Mouse (Mus musculus) erythroblast, embryonic 14.5 days (primary cell): ENCODE measurements at regions not wholly inside any gene's neighbourhood (a gene's known extent, or its start where the extent isn't known, plus 50 kb on each side); places are given as distances from the start of the nearest gene placed in this dataset.
"Not testable (repeated sequence)": the region's sequence is repeated elsewhere in the genome, so short reads cannot be mapped to it uniquely, and the experiment has no call there.

Experiments
- H3K27me3 ChIP-seq: 2 replicates; pipeline ENCODE4 v1.6.1; 2012; ENCODE audit warnings: inconsistent platforms; ENCODE audit not compliant: control insufficient read depth
- H3K36me3 ChIP-seq: 2 replicates; pipeline ENCODE4 v1.6.1; 2012; ENCODE audit warnings: mild to moderate bottlenecking, inconsistent platforms; ENCODE audit not compliant: control insufficient read depth
- H3K4me1 ChIP-seq: 2 replicates; pipeline ENCODE4 v1.6.1; 2012; ENCODE audit warnings: inconsistent platforms; ENCODE audit not compliant: control insufficient read depth
- H3K4me3 ChIP-seq: replicated peaks from 2 replicates; pipeline ENCODE3; 2012; ENCODE audit warnings: moderate library complexity, mild to moderate bottlenecking, inconsistent platforms
- H3K9me3 ChIP-seq: 2 replicates; pipeline ENCODE4 v1.6.1; 2012; ENCODE audit warnings: low read length, inconsistent platforms, mixed read lengths; ENCODE audit not compliant: control insufficient read depth
- GATA1 ChIP-seq: IDR thresholded peaks from 2 replicates; pipeline ENCODE4 v1.6.1; 2012; ENCODE audit warnings: low read length, inconsistent platforms, mixed read lengths
- TAL1 ChIP-seq: IDR thresholded peaks from 3 replicates; pipeline ENCODE4 v1.6.1; 2012; ENCODE audit warnings: low read length, inconsistent platforms, mixed read lengths

DNA sequence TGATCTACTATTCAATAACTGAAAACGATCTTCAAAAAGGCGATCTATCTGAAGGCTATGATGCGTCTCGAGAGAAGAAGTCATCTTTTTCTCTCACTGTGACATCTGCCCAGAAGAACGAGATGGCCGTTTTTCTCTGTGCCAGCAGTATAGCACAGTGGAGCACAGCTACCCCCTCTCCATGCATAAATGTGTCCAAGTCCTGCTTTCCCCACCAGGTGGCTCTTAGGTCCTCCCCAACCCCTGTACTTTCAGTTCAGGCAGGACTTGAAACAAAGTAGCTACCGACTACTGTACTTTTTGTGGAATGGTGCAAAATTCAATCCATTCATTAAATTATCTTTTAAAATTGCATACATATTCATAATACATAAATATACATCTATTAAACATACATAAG is 123.2 kb upstream of the Try4 start:
- TF ChIP-seq GATA1 (no peak), TAL1 (no peak)
- Histone ChIP-seq H3K27me3 (no peaks in the 10 kb centered on the region), H3K4me3 (no peak overlapping the region), H3K4me1 (peaks cover 37% of the 10 kb centered on the region), H3K36me3 (no peaks in the 10 kb centered on the region), H3K9me3 (no peaks in the 10 kb centered on the region)

DNA sequence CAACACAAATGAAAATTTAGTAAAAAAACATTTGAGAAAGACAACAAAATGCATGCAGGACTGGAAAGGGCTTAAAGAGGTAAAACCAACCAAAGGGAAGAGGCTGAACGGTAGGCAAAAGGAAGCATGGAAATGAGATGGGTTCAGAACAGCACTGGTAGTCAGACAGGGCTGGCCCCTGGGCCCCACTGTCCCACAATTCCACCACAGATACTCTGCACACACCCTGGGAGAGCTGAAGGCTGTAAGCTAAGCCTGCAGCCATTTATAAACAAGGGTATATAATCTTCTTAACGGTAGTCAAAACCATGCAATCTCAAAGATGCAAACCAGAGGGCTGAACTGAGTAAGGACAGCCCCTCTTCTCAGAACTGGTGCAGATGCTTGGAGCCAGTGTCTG is 124.0 kb upstream of the Try4 start:
- peaks cover 37% of the 10 kb centered on the region for H3K4me1 ChIP-seq
- no peak for TF ChIP-seq TAL1
- no peak for TF ChIP-seq GATA1
- no peaks in the 10 kb centered on the region for H3K27me3 ChIP-seq
- no peaks in the 10 kb centered on the region for H3K9me3 ChIP-seq
- H3K36me3 ChIP-seq: no peaks in the 10 kb centered on the region
- no peak overlapping the region for H3K4me3 ChIP-seq

DNA sequence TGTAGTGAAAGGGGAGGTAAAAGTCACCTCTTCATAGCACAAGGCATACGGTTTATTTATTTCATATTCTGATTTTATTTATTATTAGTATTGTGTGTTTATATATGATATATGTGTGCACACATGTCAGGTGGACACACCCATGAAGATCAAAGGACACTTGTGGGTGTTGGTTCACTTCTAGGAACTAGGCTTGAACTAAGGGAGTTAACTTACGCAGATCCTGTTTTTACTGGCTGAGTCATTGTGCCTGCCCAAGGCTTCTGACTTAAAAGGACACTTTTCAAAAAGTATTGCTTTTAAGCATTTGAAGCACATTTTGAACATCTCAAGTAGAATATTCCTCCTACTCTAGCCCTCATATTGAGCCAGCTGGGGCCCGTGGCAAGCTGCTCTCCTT is 124.9 kb upstream of the Try4 start:
- Histone ChIP-seq H3K4me1 (peaks cover 37% of the 10 kb centered on the region), H3K4me3 (no peak overlapping the region), H3K9me3 (no peaks in the 10 kb centered on the region), H3K27me3 (no peaks in the 10 kb centered on the region), H3K36me3 (no peaks in the 10 kb centered on the region)
- TF ChIP-seq TAL1: no peak
- TF ChIP-seq GATA1: no peak

DNA sequence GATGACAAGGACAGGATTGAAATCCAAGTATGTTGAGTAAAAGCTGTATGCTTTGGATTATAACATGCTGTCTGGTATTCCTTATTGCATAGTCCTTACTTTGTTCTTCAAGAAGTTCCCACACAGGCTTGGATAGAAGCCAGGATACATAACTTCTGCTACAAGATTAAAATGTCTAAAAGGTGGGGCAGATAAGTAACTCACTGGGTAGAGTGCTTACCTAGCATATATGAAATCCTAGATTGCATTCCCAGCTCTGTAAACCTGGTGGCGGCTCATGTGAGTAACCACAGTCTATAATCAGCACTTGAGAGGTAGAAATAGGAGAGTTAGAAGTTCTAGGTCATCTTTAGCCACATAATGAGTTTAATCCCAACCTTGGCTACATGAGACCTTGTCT is 126.0 kb upstream of the Try4 start:
- peaks cover 37% of the 10 kb centered on the region for H3K4me1 ChIP-seq
- H3K27me3 ChIP-seq: no peaks in the 10 kb centered on the region
- H3K9me3 ChIP-seq: no peaks in the 10 kb centered on the region
- no peaks in the 10 kb centered on the region for H3K36me3 ChIP-seq
- no peak for TF ChIP-seq GATA1
- TF ChIP-seq TAL1: no peak
- no peak overlapping the region for H3K4me3 ChIP-seq

DNA sequence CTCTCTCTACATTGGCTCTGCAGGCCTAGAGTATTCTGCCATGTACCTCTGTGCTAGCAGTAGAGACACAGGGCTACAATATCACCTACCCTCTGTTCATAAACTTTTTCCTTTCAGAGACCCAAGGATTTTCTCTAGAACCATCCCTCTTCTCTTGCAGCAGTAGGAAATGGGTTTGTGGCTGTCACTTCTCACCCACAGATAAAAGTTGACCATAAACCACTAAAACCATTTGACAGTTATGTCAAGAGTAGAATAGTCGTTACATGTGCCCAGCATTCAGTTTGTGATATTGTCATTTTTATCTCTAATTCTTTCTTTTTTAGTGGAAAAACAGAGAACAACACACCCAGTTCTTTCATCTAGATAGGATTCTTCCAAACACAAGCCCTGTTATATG is 128.2 kb upstream of the 2210010C04Rik start:
- no peaks in the 10 kb centered on the region for H3K27me3 ChIP-seq
- no peak overlapping the region for H3K4me3 ChIP-seq
- H3K9me3 ChIP-seq: no peaks in the 10 kb centered on the region
- no peaks in the 10 kb centered on the region for H3K4me1 ChIP-seq
- no peaks in the 10 kb centered on the region for H3K36me3 ChIP-seq
- TF ChIP-seq GATA1 (no peak), TAL1 (no peak)

DNA sequence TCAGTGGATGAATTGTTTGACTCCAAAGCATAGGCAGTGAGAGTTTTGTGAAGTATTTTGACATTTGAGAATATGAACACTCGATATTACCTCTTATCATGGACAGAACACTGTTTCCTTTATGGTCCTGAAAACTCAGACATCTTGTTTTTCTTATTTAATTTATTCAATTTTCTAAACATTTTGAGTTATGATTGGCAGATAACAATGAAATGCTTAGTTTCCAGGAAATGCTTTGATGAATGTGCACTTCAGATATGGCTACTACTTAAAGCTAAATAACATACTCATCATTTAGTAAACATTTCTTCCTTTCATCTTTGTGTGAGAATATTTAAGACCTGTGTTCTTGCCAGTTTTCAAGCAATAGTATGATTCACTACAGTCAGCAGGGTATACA is 126.4 kb upstream of the 2210010C04Rik start:
- no peaks in the 10 kb centered on the region for H3K4me1 ChIP-seq
- H3K4me3 ChIP-seq: no peak overlapping the region
- TF ChIP-seq GATA1 (no peak), TAL1 (no peak)
- no peaks in the 10 kb centered on the region for H3K36me3 ChIP-seq
- no peaks in the 10 kb centered on the region for H3K9me3 ChIP-seq
- no peaks in the 10 kb centered on the region for H3K27me3 ChIP-seq

DNA sequence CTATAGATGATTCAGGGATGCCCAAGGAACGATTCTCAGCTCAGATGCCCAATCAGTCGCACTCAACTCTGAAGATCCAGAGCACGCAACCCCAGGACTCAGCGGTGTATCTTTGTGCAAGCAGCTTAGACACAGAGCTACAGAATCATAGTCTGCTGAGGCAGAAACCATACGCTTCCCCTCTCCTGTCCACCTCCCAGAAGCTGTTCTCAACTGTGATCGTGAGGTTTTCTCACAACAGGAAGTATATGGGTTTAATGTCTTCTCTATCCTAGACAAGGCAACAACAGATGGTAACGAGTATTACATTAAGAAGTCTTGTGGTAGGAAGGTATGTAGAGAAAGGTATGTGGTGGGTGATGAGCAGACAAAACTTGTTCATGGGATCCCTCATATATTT is 116.8 kb upstream of the 2210010C04Rik start:
- H3K36me3 ChIP-seq: no peaks in the 10 kb centered on the region
- peaks cover 2% of the 10 kb centered on the region for H3K4me1 ChIP-seq
- TF ChIP-seq TAL1: no peak
- no peak for TF ChIP-seq GATA1
- no peaks in the 10 kb centered on the region for H3K9me3 ChIP-seq
- no peak overlapping the region for H3K4me3 ChIP-seq
- H3K27me3 ChIP-seq: no peaks in the 10 kb centered on the region

DNA sequence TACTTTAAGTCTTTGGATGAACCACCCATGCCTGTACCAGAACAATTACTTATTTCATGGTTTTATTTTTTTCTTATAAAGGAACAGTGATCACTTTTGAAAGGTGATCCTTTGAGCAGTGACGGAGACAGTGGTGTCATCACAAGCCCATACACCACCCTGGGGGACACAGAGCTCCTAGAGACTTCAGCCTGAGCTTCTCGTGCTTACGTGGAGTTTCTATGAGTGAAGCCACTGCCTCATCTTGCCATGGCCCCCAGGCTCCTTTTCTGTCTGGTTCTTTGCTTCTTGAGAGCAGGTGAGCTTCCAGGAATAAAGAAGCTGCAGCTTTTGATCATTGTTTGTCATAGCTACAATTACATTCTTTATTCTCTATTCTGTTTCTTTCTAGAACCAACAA is 116.2 kb upstream of the 2210010C04Rik start:
- Histone ChIP-seq H3K9me3 (no peaks in the 10 kb centered on the region), H3K27me3 (no peaks in the 10 kb centered on the region), H3K4me3 (no peak overlapping the region), H3K36me3 (no peaks in the 10 kb centered on the region), H3K4me1 (peaks cover 2% of the 10 kb centered on the region)
- TF ChIP-seq TAL1: no peak
- no peak for TF ChIP-seq GATA1

DNA sequence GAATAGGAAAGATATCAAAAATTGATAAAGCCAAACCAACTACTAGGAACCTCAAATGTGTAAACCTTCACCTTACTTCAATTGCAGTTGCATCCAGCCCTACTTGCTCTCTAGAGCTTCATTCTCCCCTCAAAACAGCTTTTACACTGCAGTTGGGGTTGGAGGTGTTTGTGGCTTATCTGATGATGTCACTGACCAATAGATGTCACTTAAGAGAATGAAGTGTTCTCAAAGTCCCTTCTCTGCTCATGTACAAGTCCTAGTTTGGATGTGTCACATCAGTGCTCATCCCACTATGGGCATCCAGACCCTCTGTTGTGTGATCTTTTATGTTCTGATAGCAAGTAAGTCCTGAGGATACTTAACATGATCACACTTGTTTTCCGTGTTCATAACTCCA is 105.6 kb upstream of the 2210010C04Rik start:
- H3K9me3 ChIP-seq: no peaks in the 10 kb centered on the region

DNA sequence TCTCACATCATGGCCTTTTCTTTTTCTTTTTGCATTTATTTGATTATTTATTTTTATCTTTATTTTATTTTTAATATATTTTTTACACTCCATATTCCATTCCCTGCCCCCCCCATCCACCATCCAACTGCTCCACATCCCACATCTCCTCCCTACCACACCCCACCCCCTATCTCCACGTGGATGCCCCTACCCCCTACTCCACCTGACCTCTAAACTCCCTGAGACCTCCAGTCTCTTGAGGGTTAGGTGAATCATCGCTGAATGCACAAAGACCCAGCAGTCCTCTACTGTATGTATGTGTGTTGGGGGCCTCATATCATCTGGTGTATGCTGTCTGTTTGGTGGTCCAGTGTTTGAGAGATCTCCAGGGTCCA is 102.1 kb upstream of the 2210010C04Rik start:
- H3K36me3 ChIP-seq, H3K27me3 ChIP-seq, H3K4me1 ChIP-seq, H3K4me3 ChIP-seq, H3K9me3 ChIP-seq: not testable (repeated sequence)

More for the DNA sequence above, 105.6 kb upstream of the 2210010C04Rik start:
- Histone ChIP-seq H3K4me1 (no peaks in the 10 kb centered on the region), H3K4me3 (no peak overlapping the region), H3K36me3 (no peaks in the 10 kb centered on the region), H3K27me3 (no peaks in the 10 kb centered on the region)
- TF ChIP-seq TAL1 (no peak), GATA1 (no peak)
